ENCODE assay signal across 8 mouse cellular contexts in genomic region chr2:145786618-145786932, GRCm38 (mm10).
DNase-seq lines count a peak whose midpoint lies in the region; ATAC-seq and TF ChIP-seq lines count a peak whose summit lies in the region.

No protein-coding gene starts in this region.

- ATAC-seq in kidney, embryonic 16.5 days (ENCODE audit: low FRiP score, low TSS enrichment) = no peak
- ATAC-seq in embryonic facial prominence, embryonic 14.5 days (ENCODE audit: low read depth) = no peak
- peak; percentile 56; the same call in 1 of the 2 replicates for ATAC-seq in kidney, postnatal 0 days (replicated peaks; ENCODE audit: low FRiP score, low read depth)
- ATAC-seq in neural tube, embryonic 12.5 days (ENCODE audit: low FRiP score, low read depth) = no peak

- peak overlapping the region; percentile 40 for H3K4me3 ChIP-seq in kidney, embryonic 16.5 days (ENCODE audit: low read length)
- peak overlapping the region; percentile 34 for H3K4me3 ChIP-seq in embryonic facial prominence, embryonic 14.5 days (ENCODE audit: low read depth, low read length)
- H3K4me3 ChIP-seq in kidney, postnatal 0 days (replicated peaks; ENCODE audit: low read depth, low read length) = peak overlapping the region; percentile 14
- H3K4me3 ChIP-seq in neural tube, embryonic 12.5 days = peak overlapping the region; percentile 31

- TF ChIP-seq CTCF in kidney, postnatal 0 days (IDR thresholded peaks at IDR 0.05; ENCODE audit: low read depth) = no peak

- DNase-seq in kidney, postnatal 10 days = no peak
- no peak for DNase-seq in embryonic facial prominence, embryonic 14.5 days (ENCODE audit: low spot score)
- no peak for DNase-seq in kidney, postnatal 0 days (ENCODE audit: low spot score)
- no peak for DNase-seq in layer of hippocampus, adult 8-10 months (ENCODE audit: low spot score in 2 of 2)
- no peak for DNase-seq in gastrocnemius, adult 18-20 months (ENCODE audit: low spot score)
- no peak for DNase-seq in spleen, postnatal 10 days (ENCODE audit: low spot score in 2 of 2)

- H3K9ac ChIP-seq in kidney, embryonic 16.5 days (replicated peaks; ENCODE audit: low read length) = peak overlapping the region; percentile 69
- peak overlapping the region; percentile 46 for H3K9ac ChIP-seq in embryonic facial prominence, embryonic 14.5 days (ENCODE audit: low read depth, low read length)
- H3K9ac ChIP-seq in kidney, postnatal 0 days (ENCODE audit: low read depth, low read length) = peak overlapping the region; percentile 41
- H3K9ac ChIP-seq in neural tube, embryonic 12.5 days = peak overlapping the region; percentile 49

- peak overlapping the region; percentile 56 for H3K4me2 ChIP-seq in kidney, embryonic 16.5 days (replicated peaks; ENCODE audit: low read depth, low read length)
- H3K4me2 ChIP-seq in embryonic facial prominence, embryonic 14.5 days (ENCODE audit: low read depth, low read length) = peak overlapping the region; percentile 56
- H3K4me2 ChIP-seq in kidney, postnatal 0 days (ENCODE audit: low read length) = peak overlapping the region; percentile 44
- peak overlapping the region; percentile 65 for H3K4me2 ChIP-seq in neural tube, embryonic 12.5 days (replicated peaks)

- WGBS in kidney, embryonic 16.5 days = 3% methylated on average over 3 of the region's 3 CpGs
- 7% methylated on average over 3 of the region's 3 CpGs for WGBS in embryonic facial prominence, embryonic 14.5 days
- 6% methylated on average over 3 of the region's 3 CpGs for WGBS in kidney, postnatal 0 days
- WGBS in neural tube, embryonic 12.5 days = 3% methylated on average over 3 of the region's 3 CpGs

- H3K27ac ChIP-seq in kidney, embryonic 16.5 days (ENCODE audit: low read length) = peak overlapping the region; percentile 99
- H3K27ac ChIP-seq in embryonic facial prominence, embryonic 14.5 days (replicated peaks; ENCODE audit: low read depth, low read length) = peak overlapping the region; percentile 83
- H3K27ac ChIP-seq in kidney, postnatal 0 days = peak overlapping the region; percentile 92
- H3K27ac ChIP-seq in neural tube, embryonic 12.5 days = peak overlapping the region; percentile 23; the same call in 1 of the 2 replicates

- peaks cover 5% of the 10 kb centered on the region; the same call in 1 of the 2 replicates for H3K36me3 ChIP-seq in kidney, embryonic 16.5 days (ENCODE audit: insufficient read depth, low read length)
- no peaks in the 10 kb centered on the region for H3K36me3 ChIP-seq in embryonic facial prominence, embryonic 14.5 days (ENCODE audit: control insufficient read depth, insufficient read depth, low read length)
- H3K36me3 ChIP-seq in kidney, postnatal 0 days (ENCODE audit: insufficient read depth, low read length) = 0 out of 2 replicates have a peak, but pooled peaks cover 8% of the 10 kb centered on the region
- H3K36me3 ChIP-seq in neural tube, embryonic 12.5 days = no peaks in the 10 kb centered on the region

- H3K9me3 ChIP-seq in kidney, embryonic 16.5 days (ENCODE audit: low read length) = no peaks in the 10 kb centered on the region
- no peaks in the 10 kb centered on the region for H3K9me3 ChIP-seq in embryonic facial prominence, embryonic 14.5 days (ENCODE audit: control insufficient read depth, low read length)
- no peaks in the 10 kb centered on the region for H3K9me3 ChIP-seq in kidney, postnatal 0 days (replicated peaks; ENCODE audit: low read length)
- H3K9me3 ChIP-seq in neural tube, embryonic 12.5 days = no peaks in the 10 kb centered on the region

- H3K27me3 ChIP-seq in kidney, embryonic 16.5 days (ENCODE audit: insufficient read depth, low read length) = no peaks in the 10 kb centered on the region
- no peaks in the 10 kb centered on the region for H3K27me3 ChIP-seq in embryonic facial prominence, embryonic 14.5 days (replicated peaks; ENCODE audit: control insufficient read depth, insufficient read depth, low read length)
- no peaks in the 10 kb centered on the region for H3K27me3 ChIP-seq in kidney, postnatal 0 days (ENCODE audit: insufficient read depth, low read length)
- H3K27me3 ChIP-seq in neural tube, embryonic 12.5 days (replicated peaks) = no peaks in the 10 kb centered on the region

- H3K4me1 ChIP-seq in kidney, embryonic 16.5 days (ENCODE audit: insufficient read depth, low read length) = peaks cover 58% of the 10 kb centered on the region
- H3K4me1 ChIP-seq in embryonic facial prominence, embryonic 14.5 days (ENCODE audit: control insufficient read depth, insufficient read depth, low read length) = peaks cover 32% of the 10 kb centered on the region
- H3K4me1 ChIP-seq in kidney, postnatal 0 days (replicated peaks; ENCODE audit: insufficient read depth, low read length) = peaks cover 32% of the 10 kb centered on the region
- peaks cover 25% of the 10 kb centered on the region for H3K4me1 ChIP-seq in neural tube, embryonic 12.5 days

Comparison
In these comparisons a context has a peak if more than half of its experiments do, and no peak if none do; other contexts are left out.
1. H3K27ac ChIP-seq: peak in every context shown above with its lines; median percentile 99 in kidney, embryonic 16.5 days; 92 in kidney, postnatal 0 days; 83 in embryonic facial prominence, embryonic 14.5 days; 23 in neural tube, embryonic 12.5 days.